Mouse (Mus musculus) frontal cortex, postnatal 14 days (tissue): ENCODE results near the gene Necab3.

Experiments used
- DNase-seq, 2 experiments: peaks; one replicate each; pipeline ENCODE4 v3.0.0; 2022; ENCODE audit warnings: low spot score in 2 of 2

Gene Necab3

GRCm38 (mm10) chr2:154558264-154559039 is at the start of gene Necab3:
Gene Necab3, minus strand, starts transcription at chr2:154558890.
- DNase-seq: no peak

- no peak for DNase-seq
Observed at GRCm38 (mm10) chr2:154606965-154607364, 48.3 kb upstream of the Necab3 start.

- no peak for DNase-seq
Observed at GRCm38 (mm10) chr2:154604156-154604555, 45.5 kb upstream of the Necab3 start.

GRCm38 (mm10) chr2:154603638-154604153 is 45.0 kb upstream of the Necab3 start, which contains the start of gene Pxmp4:
Gene Pxmp4, minus strand, starts transcription at chr2:154603708.
- peak; percentile 98 to 100 for DNase-seq

GRCm38 (mm10) chr2:154603007-154603637 is 44.4 kb upstream of the Necab3 start:
- DNase-seq: no peak

GRCm38 (mm10) chr2:154601324-154601723 is 42.6 kb upstream of the Necab3 start:
- no peak for DNase-seq

GRCm38 (mm10) chr2:154600586-154600985 is 41.9 kb upstream of the Necab3 start:
- no peak for DNase-seq

GRCm38 (mm10) chr2:154597399-154597798 is 38.7 kb upstream of the Necab3 start:
- DNase-seq: no peak

- no peak for DNase-seq
Observed at GRCm38 (mm10) chr2:154595775-154596174, 37.1 kb upstream of the Necab3 start.

GRCm38 (mm10) chr2:154593025-154593424 is 34.3 kb upstream of the Necab3 start:
- DNase-seq: no peak

GRCm38 (mm10) chr2:154591239-154591638 is 32.5 kb upstream of the Necab3 start:
- no peak for DNase-seq

GRCm38 (mm10) chr2:154589051-154589450 is 30.4 kb upstream of the Necab3 start:
- no peak for DNase-seq

- no peak for DNase-seq
Observed at GRCm38 (mm10) chr2:154586405-154586804, 27.7 kb upstream of the Necab3 start.

GRCm38 (mm10) chr2:154584931-154585601 is 26.4 kb upstream of the Necab3 start:
- DNase-seq: no peak

- DNase-seq: peak; percentile 86 to 88
Observed at GRCm38 (mm10) chr2:154583906-154584872, 25.5 kb upstream of the Necab3 start.

- DNase-seq: no peak
Observed at GRCm38 (mm10) chr2:154581421-154581820, 22.7 kb upstream of the Necab3 start.

- no peak for DNase-seq
Observed at GRCm38 (mm10) chr2:154580586-154580985, 21.9 kb upstream of the Necab3 start.

- no peak for DNase-seq
Observed at GRCm38 (mm10) chr2:154577744-154578067, 19.0 kb upstream of the Necab3 start.

GRCm38 (mm10) chr2:154576876-154577743 is 18.4 kb upstream of the Necab3 start:
- no peak for DNase-seq

- DNase-seq: no peak
Observed at GRCm38 (mm10) chr2:154574271-154574670, 15.6 kb upstream of the Necab3 start.
